Mouse (Mus musculus): ENCODE measurements at regions not wholly inside any gene's neighbourhood (a gene's known extent, or its start where the extent isn't known, plus 50 kb on each side); places are given as distances from the start of the nearest gene placed in this dataset.

- ATAC-seq (peak; percentile 31), DNase-seq (ENCODE audit: low read depth, low spot score) (no peak)
- ChIA-PET POLR2A (no interaction called here), CTCF (no interaction called here)
- in situ Hi-C loops (cut with MboI; ENCODE audit: low pct_unique_long_range_greater_than_20kb): no loop called here
- H3K27me3 ChIP-seq: no peaks in the 10 kb centered on the region
- no peak for TF ChIP-seq CTCF (IDR thresholded peaks at IDR 0.05)
Measured at GRCm38 (mm10) chr19:51482168-51482907, 781.8 kb upstream of the Ins1 start.

All from Patski (cell line).